Mouse (Mus musculus) layer of hippocampus, adult 8-10 months (tissue): ENCODE measurements around the gene Olfr653. TPM values are rescaled to one million over a fixed set of nuclear protein-coding genes. Genes with fewer than 3 reads are reported as not detected.

Experiments
- DNase-seq, 2 experiments: peaks; one replicate each; pipeline ENCODE4 v3.0.0; 2022; ENCODE audit warnings: low spot score in 2 of 2
- total RNA-seq, 4 experiments: library from RNA; stranded (reverse); gene quantifications; 2 replicates each; pipeline ENCODE4 v1.2.4; 2022

Olfr653 gene
- total RNA-seq, result not detected

- no peak for DNase-seq
Observed at GRCm38 (mm10) chr7:104577014-104577413, at the start of gene Olfr653. Olfr653 (plus strand) TSS chr7:104577314.

GRCm38 (mm10) chr7:104549833-104550232, 27.3 kb upstream of the Olfr653 start, which contains the start of gene Olfr651:
Olfr651 (plus strand) TSS chr7:104550133.
- no peak for DNase-seq

DNA sequence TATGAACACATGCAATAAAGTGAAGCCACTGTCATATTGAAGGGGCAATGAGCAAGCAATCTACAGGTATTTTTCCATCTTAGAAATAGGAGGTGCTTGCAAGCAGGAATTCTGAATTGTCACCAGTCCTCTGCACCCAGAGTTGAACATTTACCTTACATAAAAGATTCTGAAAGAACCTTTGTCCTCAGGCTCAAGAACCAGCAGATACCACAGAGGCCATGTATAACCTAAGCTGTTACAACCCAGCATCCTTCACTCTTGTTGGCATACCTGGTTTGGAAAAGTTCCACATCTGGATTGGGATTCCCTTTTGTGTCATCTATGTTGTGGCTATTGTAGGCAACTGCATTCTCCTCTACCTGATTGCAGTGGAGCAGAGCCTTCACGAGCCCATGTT, 24.4 kb upstream of the Olfr653 start:
- no peak for DNase-seq

- no peak for DNase-seq
Observed at GRCm38 (mm10) chr7:104560601-104561000, 16.5 kb upstream of the Olfr653 start, which contains the start of gene Olfr652. Olfr652 (plus strand) TSS chr7:104560901.

- no peak for DNase-seq
Observed at GRCm38 (mm10) chr7:104580846-104581245, 3.7 kb downstream of the Olfr653 start.

DNA sequence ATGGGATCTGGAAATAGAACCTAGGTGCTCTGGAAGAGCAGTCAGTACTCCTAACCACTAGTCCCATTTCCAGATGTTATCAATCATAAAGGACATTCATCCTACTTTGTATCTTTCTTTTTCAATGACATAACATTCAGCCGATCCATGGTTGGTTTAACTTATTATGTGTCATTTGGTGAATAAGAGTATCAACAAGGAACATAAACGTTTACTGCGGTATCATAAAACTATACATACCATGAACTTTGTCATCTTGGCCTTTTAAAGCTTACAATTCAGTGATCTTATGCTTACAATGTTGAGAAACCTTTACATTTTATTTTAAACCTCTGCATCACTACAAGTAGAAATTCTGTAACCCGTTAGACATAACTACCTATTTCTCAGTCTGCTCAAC, 4.3 kb downstream of the Olfr653 start:
- DNase-seq, result no peak

DNA sequence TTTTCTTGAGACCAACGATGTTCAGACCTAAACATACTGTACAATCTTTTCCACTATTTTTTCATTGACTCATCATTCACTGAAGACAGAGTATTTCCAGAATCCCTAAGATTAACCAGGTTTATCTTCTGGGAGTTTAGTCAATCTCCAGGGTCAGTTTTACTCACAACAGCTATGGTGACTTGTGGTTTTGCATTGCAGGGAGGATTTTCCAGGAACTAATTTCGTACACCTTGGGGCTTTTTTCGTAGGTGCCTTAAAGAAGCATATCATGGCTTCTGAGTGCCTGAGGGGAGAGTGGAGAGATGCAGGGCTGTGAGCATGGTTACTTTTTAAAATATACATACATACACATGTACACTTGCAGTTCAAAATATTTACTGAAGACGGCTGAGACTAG, 9.6 kb downstream of the Olfr653 start, which contains the start of gene Olfr654:
Gene Olfr654 (plus strand): TSS at position 301 of the 400 bp plus-strand sequence.
- DNase-seq, result no peak

DNA sequence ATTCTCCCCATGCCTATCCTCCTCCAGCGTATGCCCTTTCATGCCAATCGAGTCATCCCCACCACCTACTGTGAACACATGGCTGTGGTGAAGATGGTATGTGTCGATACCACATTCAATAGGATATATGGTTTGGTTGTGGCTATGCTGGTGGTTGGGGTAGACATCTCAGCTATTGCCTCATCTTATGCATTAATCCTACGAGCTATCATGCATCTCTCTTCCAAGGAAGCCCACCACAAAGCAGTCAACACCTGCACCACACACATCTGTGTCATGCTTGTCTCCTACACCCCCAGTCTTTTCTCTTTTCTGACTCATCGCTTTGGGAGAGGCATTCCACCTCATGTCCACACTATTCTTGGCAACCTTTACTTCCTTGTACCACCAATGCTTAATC, 11.2 kb downstream of the Olfr653 start:
- no peak for DNase-seq

DNA sequence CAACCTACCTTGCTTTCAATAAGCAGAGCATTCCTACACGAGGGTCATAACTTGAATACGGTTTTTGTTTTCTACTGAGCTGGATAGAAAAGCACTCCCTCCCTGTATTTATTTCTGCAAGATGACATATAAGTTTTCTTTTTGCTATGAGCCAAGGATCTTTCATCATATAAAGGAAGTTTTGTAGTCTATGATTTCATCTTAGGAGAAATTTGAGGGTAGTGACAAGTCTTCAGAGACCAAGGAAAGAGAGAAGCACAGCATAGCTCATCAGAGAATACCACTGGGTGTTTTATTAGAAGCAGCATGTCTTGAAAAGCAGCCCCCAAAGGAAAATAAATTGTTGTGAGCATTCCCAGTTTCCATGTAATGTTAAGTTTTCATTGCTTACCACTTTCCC, 24.6 kb downstream of the Olfr653 start, which contains the start of gene Olfr655:
Gene Olfr655 (minus strand): TSS at position 101 of the 400 bp plus-strand sequence.
- DNase-seq, result no peak

- DNase-seq, result no peak
Observed at GRCm38 (mm10) chr7:104603173-104603572, 26.1 kb downstream of the Olfr653 start.

DNA sequence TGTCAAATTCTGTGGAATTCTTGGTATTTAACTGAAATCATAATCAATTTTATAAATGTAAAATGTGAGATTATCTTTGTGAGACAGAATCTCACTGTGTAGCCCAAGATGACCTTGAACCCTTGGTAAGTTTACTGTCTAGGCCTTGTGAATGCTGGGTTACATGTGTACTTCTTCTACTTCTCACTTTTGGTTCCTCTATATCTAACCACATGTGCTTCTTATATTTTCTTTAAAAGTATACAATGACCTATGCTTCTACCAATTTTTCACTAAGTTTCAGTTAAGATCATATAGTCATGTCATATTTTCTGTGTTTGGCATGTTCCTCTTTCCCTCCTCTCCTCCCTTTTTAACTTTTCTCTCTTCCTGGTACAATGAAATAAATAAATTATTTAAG, 27.6 kb downstream of the Olfr653 start:
- DNase-seq, result no peak

DNA sequence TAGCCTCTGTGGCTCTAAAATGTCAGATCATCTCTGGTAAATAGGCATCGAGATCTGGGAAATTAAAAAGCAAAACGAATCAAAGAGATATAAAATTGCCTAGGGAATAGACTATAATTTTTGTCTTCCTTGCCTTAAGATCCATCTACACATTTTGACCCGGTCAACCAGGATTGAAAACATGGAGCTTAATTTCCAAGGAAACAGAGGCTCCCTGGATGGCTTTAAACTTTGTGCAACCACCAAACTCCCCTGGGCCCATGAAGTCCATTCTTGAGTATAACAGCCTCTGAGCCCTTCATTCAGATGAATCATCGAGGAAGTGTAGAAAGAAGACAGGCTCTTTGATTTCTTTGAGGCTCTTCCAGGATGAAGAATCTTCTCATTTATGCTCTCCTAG, 36.5 kb downstream of the Olfr653 start, which contains the start of gene Olfr656:
Gene Olfr656 (plus strand): TSS at position 301 of the 400 bp plus-strand sequence.
- DNase-seq, result no peak

DNA sequence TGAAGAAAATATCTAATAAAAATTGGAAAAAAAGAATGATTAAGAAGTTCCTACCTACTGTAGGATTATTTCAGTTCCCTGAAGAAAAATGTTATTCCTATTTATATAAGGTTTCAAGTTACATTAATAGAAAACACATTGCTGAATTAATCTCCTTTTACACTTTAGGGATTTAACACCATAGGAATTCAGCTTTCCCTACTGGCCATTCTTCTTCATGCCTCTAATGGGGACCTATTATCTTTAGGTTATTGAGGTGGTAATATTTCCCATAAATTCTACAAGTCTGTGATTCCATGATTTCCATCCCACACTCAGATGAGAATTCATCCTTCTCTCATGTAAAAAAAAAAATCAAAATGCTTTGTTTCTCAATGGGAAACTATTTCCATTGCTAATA, 47.4 kb downstream of the Olfr653 start, which contains the start of gene Olfr657:
Gene Olfr657 (plus strand): TSS at position 301 of the 400 bp plus-strand sequence.
- DNase-seq, result no peak

Other genes with a start within 250 kb of the Olfr653 start
- gene Trim34b, start 247.8 kb upstream of the Olfr653 start, total RNA-seq, result under 1 TPM in 2 of 4 experiments, not detected in 2; 0.29 to 0.34 TPM
- gene Trim12c, start 224.0 kb upstream of the Olfr653 start, total RNA-seq, result 1 to 10 TPM; 1.5 to 3.4 (median 2.4) TPM
- under 1 TPM in 3 of 4 experiments, not detected in 1; 0.18 to 0.33 (median 0.25) TPM for gene Trim30b, start 207.4 kb upstream of the Olfr653 start, total RNA-seq
- under 1 TPM in 1 of 4 experiments, not detected in 3; 0.22 TPM for gene Trim30c, start 176.5 kb upstream of the Olfr653 start, total RNA-seq
- 1 to 10 TPM in 2 of 4 experiments, under 1 TPM in 2; 0.51 to 6.2 (median 3.0) TPM for gene Trim30a, start 112.1 kb upstream of the Olfr653 start, total RNA-seq
- 1 to 10 TPM in 3 of 4 experiments, under 1 TPM in 1; 0.47 to 3.7 (median 1.8) TPM for gene Trim30d, start 69.5 kb upstream of the Olfr653 start, total RNA-seq
- gene Olfr651, start 27.2 kb upstream of the Olfr653 start, total RNA-seq, result not detected
- not detected for gene Olfr652, start 16.4 kb upstream of the Olfr653 start, total RNA-seq
- gene Olfr654, start 9.7 kb downstream of the Olfr653 start, total RNA-seq, result not detected
- not detected for gene Olfr655, start 24.5 kb downstream of the Olfr653 start, total RNA-seq
- gene Olfr656, start 36.6 kb downstream of the Olfr653 start, total RNA-seq, result not detected
- not detected for gene Olfr657, start 47.5 kb downstream of the Olfr653 start, total RNA-seq
- not detected for gene Olfr658, start 70.0 kb downstream of the Olfr653 start, total RNA-seq
- gene Olfr659, start 89.4 kb downstream of the Olfr653 start, total RNA-seq, result not detected
- gene Olfr661, start 109.2 kb downstream of the Olfr653 start, total RNA-seq, result not detected
- gene Usp17le, start 200.2 kb downstream of the Olfr653 start, total RNA-seq, result not detected